Mouse (Mus musculus) heart, postnatal 0 days (tissue): ENCODE measurements at regions not wholly inside any gene's neighbourhood (a gene's known extent, or its start where the extent isn't known, plus 50 kb on each side); places are given as distances from the start of the nearest gene placed in this dataset.

Experiments
- ATAC-seq: fragments of 200-750 bp; cut with Nextera tagmentation; 2 replicates; pipeline ENCODE4 v1.8.0; 2017; ENCODE audit warnings: low read depth, moderate number of reproducible peaks, moderate library complexity; ENCODE audit not compliant: insufficient read depth
- DNase-seq: peaks from one replicate; pipeline ENCODE4 v3.0.0-alpha.2; 2016; ENCODE audit warnings: low spot score
- H3K27ac ChIP-seq: fragments of 300-500 bp; sonication (generic); 2 replicates; pipeline ENCODE4 v1.5.1; 2014; ENCODE audit warnings: low read depth, mild to moderate bottlenecking
- H3K27me3 ChIP-seq: fragments of 300-500 bp; sonication (generic); 2 replicates; pipeline ENCODE4 v1.6.1; 2014; ENCODE audit warnings: low read length, mixed read lengths; ENCODE audit not compliant: control insufficient read depth, insufficient read depth
- H3K36me3 ChIP-seq: fragments of 300-500 bp; sonication (generic); replicated peaks from 2 replicates; pipeline ENCODE4 v1.6.1; 2014; ENCODE audit warnings: low read length, mixed read lengths; ENCODE audit not compliant: control insufficient read depth, insufficient read depth
- H3K4me1 ChIP-seq: fragments of 300-500 bp; sonication (generic); 2 replicates; pipeline ENCODE4 v1.6.1; 2014; ENCODE audit warnings: antibody characterized with exemption; ENCODE audit not compliant: control insufficient read depth, insufficient read depth
- H3K4me2 ChIP-seq: fragments of 300-500 bp; sonication (generic); 2 replicates; pipeline ENCODE4 v1.6.1; 2014; ENCODE audit warnings: low read depth, mild to moderate bottlenecking, low read length, moderate library complexity
- H3K4me3 ChIP-seq: fragments of 300-500 bp; sonication (generic); 2 replicates; pipeline ENCODE4 v1.5.1; 2014; ENCODE audit warnings: low read depth, low read length
- H3K9ac ChIP-seq: fragments of 300-500 bp; sonication (generic); replicated peaks from 2 replicates; pipeline ENCODE4 v1.6.1; 2014; ENCODE audit warnings: low read depth, low read length, mixed read lengths
- H3K9me3 ChIP-seq: fragments of 300-500 bp; sonication (generic); replicated peaks from 2 replicates; pipeline ENCODE4 v1.6.1; 2016; ENCODE audit warnings: low read length; ENCODE audit not compliant: control insufficient read depth
- CTCF ChIP-seq: IDR thresholded peaks from 2 replicates; pipeline ENCODE4 v1.5.1; 2016; ENCODE audit warnings: antibody characterized with exemption, control low read depth, low read depth
- EP300 ChIP-seq: IDR thresholded peaks from 2 replicates; pipeline ENCODE4 v1.6.1; 2016; ENCODE audit warnings: antibody characterized with exemption, low read depth
- WGBS: fragments of 180-500 bp; shearing (Covaris S2); extraction: QIAGEN DNeasy Blood & Tissue Kit; methylation state at CpG from one replicate; pipeline ENCODE4 v1.1.7; 2014; 5-methylcytosine and 5-hydroxymethylcytosine counted together

DNA sequence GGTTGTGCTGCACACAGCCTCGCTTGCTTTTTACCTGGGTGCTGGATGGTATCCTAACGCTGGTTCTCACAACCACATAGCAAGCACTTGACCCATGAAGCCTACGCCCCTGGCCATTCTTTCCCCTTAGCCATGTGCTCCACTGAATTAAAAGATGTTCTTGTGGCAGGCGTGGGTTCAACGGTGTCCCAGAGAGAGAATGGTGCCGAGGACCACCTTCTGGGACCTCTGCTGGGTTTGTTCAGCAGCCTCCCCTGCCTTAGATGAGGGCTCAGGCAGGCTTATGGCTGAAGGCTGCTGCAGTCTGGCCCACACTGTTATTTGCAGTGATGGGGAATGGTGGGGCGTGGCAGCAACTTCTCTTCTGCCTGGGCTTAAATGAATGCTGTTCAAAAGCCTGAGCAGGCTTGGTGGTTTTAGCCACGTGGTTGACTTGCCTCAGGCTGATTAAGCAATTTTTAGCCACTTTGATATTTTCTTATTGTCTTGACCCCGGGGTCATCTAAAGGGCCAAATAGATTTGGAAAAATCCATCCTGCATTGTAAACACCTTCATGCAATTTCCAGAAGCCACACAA is 119.5 kb upstream of the Tbca start:
- ATAC-seq = no peak
- H3K36me3 ChIP-seq = no peaks in the 10 kb centered on the region
- H3K9ac ChIP-seq = no peak overlapping the region
- H3K9me3 ChIP-seq = no peaks in the 10 kb centered on the region
- no peaks in the 10 kb centered on the region for H3K4me1 ChIP-seq
- H3K27me3 ChIP-seq = 0 out of 2 replicates have a peak, but pooled peaks cover 4% of the 10 kb centered on the region
- H3K4me2 ChIP-seq = no peak overlapping the region
- WGBS = 73% methylated on average over 9 of the region's 9 CpGs
- no peak for TF ChIP-seq CTCF
- no peak for TF ChIP-seq EP300
- H3K4me3 ChIP-seq = no peak overlapping the region
- no peak for DNase-seq
- no peak overlapping the region for H3K27ac ChIP-seq

DNA sequence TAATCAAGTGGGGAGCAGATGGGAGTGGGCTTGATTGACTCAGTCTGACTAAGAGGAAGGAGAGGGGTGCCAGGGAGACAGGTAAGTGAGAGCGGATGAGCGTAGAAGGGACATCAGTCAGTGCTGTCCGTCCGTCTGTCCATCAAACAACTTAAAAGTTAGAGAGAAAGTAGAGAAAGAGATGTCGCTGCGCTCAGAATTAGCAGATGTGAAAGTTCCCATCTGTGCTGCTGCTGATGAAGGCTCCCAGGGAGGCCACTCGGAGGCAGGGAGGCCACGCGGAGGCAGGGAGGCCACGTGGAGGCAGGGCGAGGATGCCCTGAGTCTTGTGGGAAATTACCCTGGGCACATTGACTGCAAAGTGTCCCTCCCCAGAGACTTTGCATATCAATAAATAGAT is 118.4 kb upstream of the Tbca start:
- Histone ChIP-seq H3K4me2 (no peak overlapping the region), H3K9me3 (no peaks in the 10 kb centered on the region), H3K36me3 (no peaks in the 10 kb centered on the region), H3K27ac (no peak overlapping the region), H3K27me3 (0 out of 2 replicates have a peak, but pooled peaks cover 4% of the 10 kb centered on the region), H3K9ac (no peak overlapping the region), H3K4me3 (no peak overlapping the region), H3K4me1 (no peaks in the 10 kb centered on the region)
- 83% methylated on average over 11 of the region's 11 CpGs for WGBS
- TF ChIP-seq CTCF (no peak), EP300 (no peak)
- no peak for ATAC-seq
- no peak for DNase-seq

DNA sequence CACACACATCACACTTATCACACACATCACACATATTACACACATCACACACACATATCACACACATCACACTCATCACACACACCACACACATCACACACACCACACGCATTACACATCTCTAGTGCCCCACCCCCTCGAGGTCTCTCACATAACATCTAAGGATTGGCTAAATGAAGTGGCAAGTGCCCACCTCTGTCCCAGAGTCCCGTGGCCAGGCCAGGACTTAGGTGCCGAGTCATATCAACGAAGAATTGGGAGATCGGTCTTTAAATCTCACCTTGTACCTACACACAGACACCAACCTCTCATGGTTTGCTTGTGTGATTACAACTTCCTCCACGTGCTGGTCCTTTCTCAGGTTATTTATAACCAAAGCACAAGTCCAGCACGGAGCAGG is 117.7 kb upstream of the Tbca start:
- DNase-seq = no peak
- no peak overlapping the region for H3K4me2 ChIP-seq
- no peak overlapping the region for H3K27ac ChIP-seq
- ATAC-seq = no peak
- H3K9me3 ChIP-seq = no peaks in the 10 kb centered on the region
- no peaks in the 10 kb centered on the region for H3K36me3 ChIP-seq
- WGBS = 72% methylated on average over 8 of the region's 8 CpGs
- H3K4me1 ChIP-seq = no peaks in the 10 kb centered on the region
- H3K9ac ChIP-seq = no peak overlapping the region
- 0 out of 2 replicates have a peak, but pooled peaks cover 4% of the 10 kb centered on the region for H3K27me3 ChIP-seq
- H3K4me3 ChIP-seq = no peak overlapping the region
- TF ChIP-seq EP300 (no peak), CTCF (no peak)

DNA sequence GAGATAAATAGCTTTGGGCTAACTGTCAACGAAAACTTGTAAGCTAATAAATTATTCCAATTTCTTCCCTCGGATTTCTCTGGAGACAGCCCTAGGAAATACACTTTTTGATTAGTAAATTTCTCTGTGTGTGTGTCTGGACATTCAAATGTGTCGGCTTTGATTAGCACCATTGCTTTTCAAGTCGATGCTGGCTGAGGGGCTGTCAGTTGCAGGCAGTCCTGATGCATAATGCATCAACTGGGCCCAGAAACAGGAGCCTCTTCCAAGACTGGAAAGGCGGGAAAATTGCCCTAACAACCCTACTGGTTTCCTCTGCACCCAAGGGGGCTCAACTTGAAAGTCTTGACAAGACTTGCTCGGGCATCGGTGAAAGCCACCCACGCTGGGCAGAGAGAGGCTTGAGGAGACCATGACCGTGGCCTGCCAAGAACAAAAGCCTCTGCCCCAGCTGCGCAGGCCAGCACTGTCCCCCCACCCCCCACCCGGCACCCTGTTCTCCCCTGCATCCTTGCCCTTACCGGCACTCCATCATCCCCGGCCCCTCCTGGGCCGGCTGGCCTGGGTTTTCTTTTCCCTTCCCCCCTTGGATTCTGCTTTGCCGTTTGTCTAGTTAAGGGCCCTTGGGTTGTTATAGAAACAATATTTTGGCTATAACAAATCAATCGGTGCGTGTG is 108.1 kb upstream of the Tbca start:
- Histone ChIP-seq H3K27me3 (0 out of 2 replicates have a peak, but pooled peaks cover 4% of the 10 kb centered on the region), H3K27ac (no peak overlapping the region), H3K9ac (no peak overlapping the region), H3K4me1 (no peaks in the 10 kb centered on the region), H3K4me2 (no peak overlapping the region), H3K36me3 (no peaks in the 10 kb centered on the region), H3K4me3 (no peak overlapping the region), H3K9me3 (no peaks in the 10 kb centered on the region)
- no peak for DNase-seq
- WGBS = 49% methylated on average over 17 of the region's 17 CpGs
- no peak for ATAC-seq
- TF ChIP-seq CTCF = no peak
- no peak for TF ChIP-seq EP300

DNA sequence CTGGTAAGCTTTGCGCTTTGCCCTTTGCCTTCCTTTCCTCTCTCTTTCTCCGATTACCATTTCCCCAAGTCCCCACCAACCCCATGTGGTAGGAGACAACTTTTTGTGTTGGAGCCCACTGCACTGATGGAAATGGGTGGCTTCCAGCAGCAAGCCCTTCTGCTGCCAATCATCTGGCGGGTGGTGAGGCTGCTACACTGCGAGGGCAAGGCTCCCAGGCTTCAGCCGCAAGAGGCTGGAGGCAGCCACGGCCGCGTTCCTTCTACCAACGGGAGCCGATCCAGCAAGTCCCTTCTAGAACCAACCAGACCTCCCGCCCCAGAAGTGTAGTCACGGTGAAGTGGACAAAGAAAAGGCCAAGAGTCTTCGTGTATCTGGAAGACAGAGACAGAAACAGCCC is 107.1 kb upstream of the Tbca start:
- TF ChIP-seq CTCF (no peak), EP300 (no peak)
- DNase-seq (no peak), ATAC-seq (no peak)
- Histone ChIP-seq H3K4me3 (no peak overlapping the region), H3K4me2 (no peak overlapping the region), H3K36me3 (no peaks in the 10 kb centered on the region), H3K4me1 (no peaks in the 10 kb centered on the region), H3K27ac (no peak overlapping the region), H3K9me3 (no peaks in the 10 kb centered on the region), H3K9ac (no peak overlapping the region), H3K27me3 (0 out of 2 replicates have a peak, but pooled peaks cover 4% of the 10 kb centered on the region)
- 82% methylated on average over 13 of the region's 13 CpGs for WGBS
